Mouse (Mus musculus) hindbrain, embryonic 14.5 days (tissue): ENCODE data around the gene Actr10. TPM values are rescaled to one million over a fixed set of nuclear protein-coding genes. Genes with fewer than 3 reads are reported as not detected.

Source experiments
- ATAC-seq: fragments of 200-750 bp; cut with Nextera tagmentation; 2 replicates; pipeline ENCODE4 v1.8.0; 2017; ENCODE audit warnings: moderate number of reproducible peaks, mild to moderate bottlenecking, moderate TSS enrichment, moderate library complexity; ENCODE audit not compliant: low FRiP score
- DNase-seq: peaks from one replicate; pipeline ENCODE4 v3.0.0-alpha.2; 2015; ENCODE audit warnings: low spot score
- H3K27ac ChIP-seq: fragments of 300-500 bp; sonication (generic); 2 replicates; pipeline ENCODE4 v1.5.1; 2014; ENCODE audit warnings: mild to moderate bottlenecking, moderate library complexity
- H3K27me3 ChIP-seq: fragments of 300-500 bp; sonication (generic); 2 replicates; pipeline ENCODE4 v1.6.1; 2014; ENCODE audit warnings: mild to moderate bottlenecking, low read length, mixed read lengths; ENCODE audit not compliant: control insufficient read depth, insufficient read depth
- H3K36me3 ChIP-seq: fragments of 300-500 bp; sonication (generic); replicated peaks from 2 replicates; pipeline ENCODE4 v1.6.1; 2014; ENCODE audit not compliant: control insufficient read depth, insufficient read depth
- H3K4me1 ChIP-seq: fragments of 300-500 bp; sonication (generic); replicated peaks from 2 replicates; pipeline ENCODE4 v1.6.1; 2014; ENCODE audit warnings: antibody characterized with exemption, low read length, mixed read lengths; ENCODE audit not compliant: control insufficient read depth, insufficient read depth
- H3K4me2 ChIP-seq: fragments of 300-500 bp; sonication (generic); replicated peaks from 2 replicates; pipeline ENCODE4 v1.6.1; 2014; ENCODE audit warnings: mild to moderate bottlenecking, moderate library complexity
- H3K4me3 ChIP-seq: fragments of 300-500 bp; sonication (generic); replicated peaks from 2 replicates; pipeline ENCODE4 v1.5.1; 2014; ENCODE audit warnings: mild to moderate bottlenecking, low read length
- H3K9ac ChIP-seq: fragments of 300-500 bp; sonication (generic); 2 replicates; pipeline ENCODE4 v1.6.1; 2014
- H3K9me3 ChIP-seq: fragments of 300-500 bp; sonication (generic); 2 replicates; pipeline ENCODE4 v1.6.1; 2016; ENCODE audit warnings: low read length; ENCODE audit not compliant: control insufficient read depth
- WGBS: fragments of 180-500 bp; shearing (Covaris S2); extraction: QIAGEN DNeasy Blood & Tissue Kit; methylation state at CpG from one replicate; pipeline ENCODE4 v1.1.7; 2014; 5-methylcytosine and 5-hydroxymethylcytosine counted together
- polyA plus RNA-seq: library from polyadenylated mRNA; unstranded; fragments of >200 nt; fragmentation: Nextera tagmentation; extraction: Ambion mirVana; gene quantifications from 2 replicates; pipeline ENCODE4 v1.2.1, GENCODE M21; 2014

The Actr10 gene
- polyA plus RNA-seq, 1 experiment from 2014 or later, result 224 TPM

- Histone ChIP-seq H3K4me3 (peak within 1 kb of the TSS; percentile 100), H3K4me1 (peaks cover 18% of the 10 kb centered on the region), H3K9ac (peak within 1 kb of the TSS; percentile 99), H3K9me3 (no peaks in the 10 kb centered on the region), H3K27ac (peak within 1 kb of the TSS; percentile 97), H3K4me2 (peak within 1 kb of the TSS; percentile 85), H3K27me3 (no peaks in the 10 kb centered on the region), H3K36me3 (peaks cover 15% of the 10 kb centered on the region)
- DNase-seq, result peak; percentile 97
- ATAC-seq, result peak; percentile 99
- WGBS, result under 1% methylated on average over 71 of the region's 71 CpGs
Observed at GRCm38 (mm10) chr12:70974441-70975266, 37.0 kb downstream of the Actr10 start, which contains the start of gene Psma3. TSS of gene Psma3 (plus strand) at chr12:70974621.

- 27% methylated on average over 10 of the region's 10 CpGs for WGBS
- peak overlapping the region; percentile 99 for H3K9ac ChIP-seq
Observed at GRCm38 (mm10) chr12:70975406-70975805, 37.7 kb downstream of the Actr10 start.

GRCm38 (mm10) chr12:70975891-70976290 lies 38.2 kb downstream of the Actr10 start:
- Histone ChIP-seq H3K4me2 (peak overlapping the region; percentile 85), H3K4me3 (peak overlapping the region; percentile 100), H3K4me1 (peaks cover 18% of the 10 kb centered on the region), H3K36me3 (peaks cover 27% of the 10 kb centered on the region), H3K9me3 (no peaks in the 10 kb centered on the region), H3K9ac (peak overlapping the region; percentile 99), H3K27me3 (no peaks in the 10 kb centered on the region), H3K27ac (no peak overlapping the region)
- ATAC-seq (no peak), DNase-seq (no peak)
- WGBS, result 70% methylated on average over 3 of the region's 3 CpGs

More at GRCm38 (mm10) chr12:70975406-70975805, 37.7 kb downstream of the Actr10 start:
- Histone ChIP-seq H3K4me2 (peak overlapping the region; percentile 85), H3K9me3 (no peaks in the 10 kb centered on the region), H3K27ac (peak overlapping the region; percentile 97), H3K36me3 (peaks cover 23% of the 10 kb centered on the region), H3K27me3 (no peaks in the 10 kb centered on the region), H3K4me1 (peaks cover 18% of the 10 kb centered on the region), H3K4me3 (peak overlapping the region; percentile 100)
- no peak for ATAC-seq
- DNase-seq, result no peak

- 87% methylated on average over 7 of the region's 7 CpGs for WGBS
- ATAC-seq, result no peak
Observed at GRCm38 (mm10) chr12:70978345-70978744, 40.7 kb downstream of the Actr10 start.

GRCm38 (mm10) chr12:70984855-70985550 lies 47.3 kb downstream of the Actr10 start:
- 95% methylated on average over 7 of the region's 7 CpGs for WGBS

More at GRCm38 (mm10) chr12:70978345-70978744, 40.7 kb downstream of the Actr10 start:
- Histone ChIP-seq H3K27me3 (no peaks in the 10 kb centered on the region), H3K4me1 (peaks cover 18% of the 10 kb centered on the region), H3K4me3 (no peak overlapping the region), H3K9ac (no peak overlapping the region), H3K36me3 (peaks cover 45% of the 10 kb centered on the region), H3K4me2 (no peak overlapping the region), H3K27ac (no peak overlapping the region), H3K9me3 (no peaks in the 10 kb centered on the region)
- DNase-seq, result no peak

GRCm38 (mm10) chr12:70997225-70997624 lies 59.6 kb downstream of the Actr10 start:
- 91% methylated on average over 5 of the region's 5 CpGs for WGBS
- Histone ChIP-seq H3K9ac (no peak overlapping the region), H3K27ac (no peak overlapping the region), H3K9me3 (no peaks in the 10 kb centered on the region), H3K4me3 (no peak overlapping the region), H3K4me2 (no peak overlapping the region), H3K36me3 (peaks cover 67% of the 10 kb centered on the region), H3K4me1 (no peaks in the 10 kb centered on the region), H3K27me3 (no peaks in the 10 kb centered on the region)
- DNase-seq (no peak), ATAC-seq (no peak)

More at GRCm38 (mm10) chr12:70984855-70985550, 47.3 kb downstream of the Actr10 start:
- Histone ChIP-seq H3K27ac (no peak overlapping the region), H3K36me3 (peaks cover 93% of the 10 kb centered on the region), H3K9me3 (no peaks in the 10 kb centered on the region), H3K27me3 (no peaks in the 10 kb centered on the region), H3K9ac (no peak overlapping the region), H3K4me1 (no peaks in the 10 kb centered on the region), H3K4me2 (no peak overlapping the region), H3K4me3 (no peak overlapping the region)
- DNase-seq (no peak), ATAC-seq (no peak)

GRCm38 (mm10) chr12:70999423-70999903 lies 61.8 kb downstream of the Actr10 start:
- peaks cover 63% of the 10 kb centered on the region for H3K36me3 ChIP-seq

GRCm38 (mm10) chr12:71000344-71000743 lies 62.7 kb downstream of the Actr10 start:
- no peak overlapping the region for H3K9ac ChIP-seq
- H3K4me1 ChIP-seq, result no peaks in the 10 kb centered on the region
- WGBS, result 79% methylated on average over 1 of the region's 1 CpGs
- peaks cover 63% of the 10 kb centered on the region for H3K36me3 ChIP-seq
- H3K27me3 ChIP-seq, result no peaks in the 10 kb centered on the region
- ATAC-seq (no peak), DNase-seq (no peak)
- no peak overlapping the region for H3K27ac ChIP-seq
- H3K9me3 ChIP-seq, result no peaks in the 10 kb centered on the region
- H3K4me2 ChIP-seq, result no peak overlapping the region
- H3K4me3 ChIP-seq, result no peak overlapping the region

More at GRCm38 (mm10) chr12:70999423-70999903, 61.8 kb downstream of the Actr10 start:
- WGBS, result 58% methylated on average over 5 of the region's 5 CpGs
- ATAC-seq, result no peak
- no peak overlapping the region for H3K27ac ChIP-seq
- H3K9me3 ChIP-seq, result no peaks in the 10 kb centered on the region
- H3K4me1 ChIP-seq, result no peaks in the 10 kb centered on the region
- no peak overlapping the region for H3K4me3 ChIP-seq
- H3K4me2 ChIP-seq, result no peak overlapping the region; the same call in 1 of the 2 replicates
- DNase-seq, result peak; percentile 38
- H3K9ac ChIP-seq, result no peak overlapping the region
- H3K27me3 ChIP-seq, result no peaks in the 10 kb centered on the region

GRCm38 (mm10) chr12:71001456-71001855 lies 63.8 kb downstream of the Actr10 start:
- Histone ChIP-seq H3K9me3 (no peaks in the 10 kb centered on the region), H3K27ac (no peak overlapping the region), H3K4me1 (no peaks in the 10 kb centered on the region), H3K4me3 (no peak overlapping the region), H3K9ac (no peak overlapping the region), H3K36me3 (peaks cover 63% of the 10 kb centered on the region), H3K27me3 (no peaks in the 10 kb centered on the region), H3K4me2 (no peak overlapping the region)
- WGBS, result 72% methylated on average over 6 of the region's 6 CpGs
- ATAC-seq, result no peak
- DNase-seq, result no peak
